26 mouse cellular contexts compared by ENCODE assay signal in genomic region chr9:91228525-91228924, GRCm38 (mm10).
DNase-seq lines count a peak whose midpoint lies in the region; ATAC-seq lines count a peak whose summit lies in the region.
"Had no signal": no experiment of that assay in that cellular context is flagged by ENCODE, and none has a peak within 500 bp of the region (broad histone marks: within the 10 kb centered on the region; RNA-seq: fewer than 3 reads in every experiment).

No protein-coding gene starts in this region.

- ATAC-seq in forebrain, embryonic 15.5 days (replicated peaks) = peak; percentile 69
- ATAC-seq in forebrain, embryonic 12.5 days (ENCODE audit: low FRiP score) = no peak
- peak; percentile 56; the same call in 1 of the 2 replicates for ATAC-seq in midbrain, embryonic 13.5 days
- ATAC-seq in hindbrain, embryonic 16.5 days = peak; percentile 69; the same call in 1 of the 2 replicates
- peak; percentile 32; the same call in 1 of the 2 replicates for ATAC-seq in neural tube, embryonic 14.5 days (ENCODE audit: low read depth)
- no peak for ATAC-seq in cerebellum, adult (ENCODE audit: insufficient number of reproducible peaks, low FRiP score, low TSS enrichment)
- no peak for ATAC-seq in frontal cortex, adult (ENCODE audit: low TSS enrichment)
- ATAC-seq: intestine, postnatal 0 days had no signal

- H3K4me1 ChIP-seq in forebrain, embryonic 15.5 days = peaks cover 6% of the 10 kb centered on the region
- peaks cover 6% of the 10 kb centered on the region for H3K4me1 ChIP-seq in forebrain, embryonic 12.5 days
- peaks cover 6% of the 10 kb centered on the region; the same call in 1 of the 2 replicates for H3K4me1 ChIP-seq in midbrain, embryonic 13.5 days (replicated peaks)
- peaks cover 13% of the 10 kb centered on the region for H3K4me1 ChIP-seq in midbrain, embryonic 10.5 days
- H3K4me1 ChIP-seq in hindbrain, embryonic 16.5 days (ENCODE audit: control insufficient read depth, insufficient read depth, low read depth, low read length) = no peaks in the 10 kb centered on the region; the same call in 1 of the 2 replicates
- no peaks in the 10 kb centered on the region for H3K4me1 ChIP-seq in neural tube, embryonic 14.5 days (ENCODE audit: control insufficient read depth, insufficient read depth, low read length)
- H3K4me1 ChIP-seq: embryonic facial prominence, embryonic 10.5 days; embryonic facial prominence, embryonic 15.5 days; limb, embryonic 10.5 days; limb, embryonic 15.5 days had no signal

- H3K4me2 ChIP-seq in forebrain, embryonic 15.5 days (replicated peaks) = 0 out of 2 replicates have a peak overlapping the region, but pooled peaks have one; percentile 33
- H3K4me2 ChIP-seq in forebrain, embryonic 12.5 days = no peak overlapping the region
- H3K4me2 ChIP-seq in midbrain, embryonic 13.5 days (replicated peaks) = no peak overlapping the region
- no peak overlapping the region for H3K4me2 ChIP-seq in hindbrain, embryonic 16.5 days (ENCODE audit: low read length)
- H3K4me2 ChIP-seq in neural tube, embryonic 14.5 days (ENCODE audit: low read depth, low read length) = 0 out of 2 replicates have a peak overlapping the region, but pooled peaks have one; percentile 24
- H3K4me2 ChIP-seq: embryonic facial prominence, embryonic 15.5 days; limb, embryonic 15.5 days; lung, embryonic 14.5 days had no signal

- H3K4me3 ChIP-seq in forebrain, embryonic 15.5 days = no peak overlapping the region
- no peak overlapping the region for H3K4me3 ChIP-seq in forebrain, embryonic 12.5 days (replicated peaks)
- H3K4me3 ChIP-seq in midbrain, embryonic 13.5 days (replicated peaks) = no peak overlapping the region
- no peak overlapping the region for H3K4me3 ChIP-seq in midbrain, embryonic 10.5 days
- H3K4me3 ChIP-seq in hindbrain, embryonic 16.5 days (ENCODE audit: low read length) = no peak overlapping the region
- H3K4me3 ChIP-seq in neural tube, embryonic 14.5 days (ENCODE audit: low read depth, low read length) = no peak overlapping the region
- H3K4me3 ChIP-seq: embryonic facial prominence, embryonic 10.5 days; embryonic facial prominence, embryonic 15.5 days; limb, embryonic 10.5 days; limb, embryonic 15.5 days; neural tube, embryonic 12.5 days had no signal

- H3K9me3 ChIP-seq in forebrain, embryonic 15.5 days = no peaks in the 10 kb centered on the region
- no peaks in the 10 kb centered on the region for H3K9me3 ChIP-seq in forebrain, embryonic 12.5 days
- H3K9me3 ChIP-seq in midbrain, embryonic 13.5 days = no peaks in the 10 kb centered on the region
- H3K9me3 ChIP-seq in midbrain, embryonic 10.5 days (replicated peaks) = no peaks in the 10 kb centered on the region
- H3K9me3 ChIP-seq in hindbrain, embryonic 16.5 days (ENCODE audit: control insufficient read depth, low read length) = no peaks in the 10 kb centered on the region
- no peaks in the 10 kb centered on the region for H3K9me3 ChIP-seq in neural tube, embryonic 14.5 days (ENCODE audit: control insufficient read depth, low read length)
- H3K9me3 ChIP-seq: embryonic facial prominence, embryonic 10.5 days; embryonic facial prominence, embryonic 15.5 days; limb, embryonic 10.5 days; limb, embryonic 15.5 days; neural tube, embryonic 12.5 days had no signal

- H3K27me3 ChIP-seq in forebrain, embryonic 15.5 days = no peaks in the 10 kb centered on the region
- H3K27me3 ChIP-seq in forebrain, embryonic 12.5 days = no peaks in the 10 kb centered on the region
- no peaks in the 10 kb centered on the region for H3K27me3 ChIP-seq in midbrain, embryonic 13.5 days
- H3K27me3 ChIP-seq in midbrain, embryonic 10.5 days (ENCODE audit: low read depth, poor library complexity, severe bottlenecking) = no peaks in the 10 kb centered on the region
- H3K27me3 ChIP-seq in hindbrain, embryonic 16.5 days (replicated peaks; ENCODE audit: control insufficient read depth, insufficient read depth, low read length) = no peaks in the 10 kb centered on the region
- H3K27me3 ChIP-seq in neural tube, embryonic 14.5 days (ENCODE audit: control insufficient read depth, insufficient read depth, low read length) = no peaks in the 10 kb centered on the region
- H3K27me3 ChIP-seq: embryonic facial prominence, embryonic 15.5 days; limb, embryonic 15.5 days; neural tube, embryonic 12.5 days had no signal

- H3K9ac ChIP-seq in forebrain, embryonic 15.5 days (replicated peaks) = no peak overlapping the region
- H3K9ac ChIP-seq in forebrain, embryonic 12.5 days = no peak overlapping the region
- no peak overlapping the region for H3K9ac ChIP-seq in midbrain, embryonic 13.5 days (replicated peaks)
- H3K9ac ChIP-seq in hindbrain, embryonic 16.5 days (ENCODE audit: low read depth, low read length) = no peak overlapping the region
- no peak overlapping the region for H3K9ac ChIP-seq in neural tube, embryonic 14.5 days (replicated peaks; ENCODE audit: low read depth, low read length)
- H3K9ac ChIP-seq: embryonic facial prominence, embryonic 15.5 days; limb, embryonic 15.5 days; liver, embryonic 14.5 days; lung, embryonic 14.5 days; neural tube, embryonic 12.5 days had no signal

- H3K36me3 ChIP-seq in forebrain, embryonic 15.5 days = no peaks in the 10 kb centered on the region
- no peaks in the 10 kb centered on the region for H3K36me3 ChIP-seq in forebrain, embryonic 12.5 days (replicated peaks)
- H3K36me3 ChIP-seq in midbrain, embryonic 13.5 days = no peaks in the 10 kb centered on the region
- no peaks in the 10 kb centered on the region for H3K36me3 ChIP-seq in midbrain, embryonic 10.5 days
- no peaks in the 10 kb centered on the region for H3K36me3 ChIP-seq in hindbrain, embryonic 16.5 days (ENCODE audit: control insufficient read depth, insufficient read depth, low read length)
- H3K36me3 ChIP-seq in neural tube, embryonic 14.5 days (ENCODE audit: control insufficient read depth, insufficient read depth, low read length) = no peaks in the 10 kb centered on the region
- H3K36me3 ChIP-seq: embryonic facial prominence, embryonic 10.5 days; embryonic facial prominence, embryonic 15.5 days; limb, embryonic 10.5 days; limb, embryonic 15.5 days; neural tube, embryonic 12.5 days had no signal

- no peak overlapping the region for H3K27ac ChIP-seq in forebrain, embryonic 15.5 days (replicated peaks)
- no peak overlapping the region for H3K27ac ChIP-seq in forebrain, embryonic 12.5 days
- no peak overlapping the region for H3K27ac ChIP-seq in midbrain, embryonic 13.5 days
- no peak overlapping the region for H3K27ac ChIP-seq in midbrain, embryonic 10.5 days (replicated peaks)
- H3K27ac ChIP-seq in hindbrain, embryonic 16.5 days (ENCODE audit: low read depth, low read length) = no peak overlapping the region
- peak overlapping the region; percentile 66 for H3K27ac ChIP-seq in neural tube, embryonic 14.5 days (ENCODE audit: low read depth, low read length)
- H3K27ac ChIP-seq: embryonic facial prominence, embryonic 10.5 days; embryonic facial prominence, embryonic 15.5 days; limb, embryonic 10.5 days; limb, embryonic 15.5 days; liver, embryonic 14.5 days; neural tube, embryonic 12.5 days had no signal

- WGBS in forebrain, embryonic 15.5 days = 44% methylated on average over 5 of the region's 5 CpGs
- 56% methylated on average over 5 of the region's 5 CpGs for WGBS in forebrain, embryonic 12.5 days
- WGBS in midbrain, embryonic 13.5 days = 54% methylated on average over 5 of the region's 5 CpGs
- WGBS in midbrain, embryonic 10.5 days = 68% methylated on average over 5 of the region's 5 CpGs
- 48% methylated on average over 5 of the region's 5 CpGs for WGBS in hindbrain, embryonic 16.5 days
- 58% methylated on average over 5 of the region's 5 CpGs for WGBS in neural tube, embryonic 14.5 days

- no peak for DNase-seq in midbrain, embryonic 10.5 days (ENCODE audit: low spot score)
- DNase-seq: adrenal gland, postnatal 14 days; cerebellum, adult 2 months; cerebellum, postnatal 25 days; heart, postnatal 14 days; kidney, adult 9 months; kidney, postnatal 10 days; layer of hippocampus, adult 9-11 months; lung, embryonic 14.5 days; lung, postnatal 14 days; right cerebral cortex, postnatal 14 days; thymus, postnatal 4 days had no signal

Comparison
In these comparisons a context has a peak if more than half of its experiments do, and no peak if none do; other contexts are left out.
1. ATAC-seq: peak in forebrain, embryonic 15.5 days (single experiment), midbrain, embryonic 13.5 days (single experiment), hindbrain, embryonic 16.5 days (single experiment) and neural tube, embryonic 14.5 days (single experiment); none in forebrain, embryonic 12.5 days (single experiment), cerebellum, adult (single experiment) and frontal cortex, adult (single experiment).
2. H3K4me2 ChIP-seq: peak in forebrain, embryonic 15.5 days (single experiment) and neural tube, embryonic 14.5 days (single experiment); none in forebrain, embryonic 12.5 days (single experiment), midbrain, embryonic 13.5 days (single experiment) and hindbrain, embryonic 16.5 days (single experiment).